Mouse (Mus musculus) heart, embryonic 15.5 days (tissue): ENCODE results near the gene 7530416G11Rik. TPM values are rescaled to one million over a fixed set of nuclear protein-coding genes. Genes with fewer than 3 reads are reported as not detected.

Experiments
- ATAC-seq: fragments of 200-750 bp; cut with Nextera tagmentation; replicated peaks from 2 replicates; pipeline ENCODE4 v1.8.0; 2017; ENCODE audit warnings: low read depth, moderate TSS enrichment; ENCODE audit not compliant: insufficient number of reproducible peaks, insufficient read depth, low FRiP score
- H3K27ac ChIP-seq: fragments of 300-500 bp; sonication (generic); 2 replicates; pipeline ENCODE4 v1.5.1; 2015; ENCODE audit warnings: mild to moderate bottlenecking, inconsistent platforms
- H3K27me3 ChIP-seq: fragments of 300-500 bp; sonication (generic); 2 replicates; pipeline ENCODE4 v1.6.1; 2015; ENCODE audit warnings: inconsistent platforms
- H3K36me3 ChIP-seq: fragments of 300-500 bp; sonication (generic); 2 replicates; pipeline ENCODE4 v1.6.1; 2015; ENCODE audit warnings: mild to moderate bottlenecking, inconsistent platforms
- H3K4me1 ChIP-seq: fragments of 300-500 bp; sonication (generic); replicated peaks from 2 replicates; pipeline ENCODE4 v1.6.1; 2015; ENCODE audit warnings: inconsistent platforms
- H3K4me2 ChIP-seq: fragments of 300-500 bp; sonication (generic); 2 replicates; pipeline ENCODE4 v1.6.1; 2015; ENCODE audit warnings: inconsistent platforms, mild to moderate bottlenecking, moderate library complexity
- H3K4me3 ChIP-seq: fragments of 300-500 bp; sonication (generic); 2 replicates; pipeline ENCODE4 v1.5.1; 2015; ENCODE audit warnings: mild to moderate bottlenecking, inconsistent platforms
- H3K9ac ChIP-seq: fragments of 300-500 bp; sonication (generic); 2 replicates; pipeline ENCODE4 v1.6.1; 2015; ENCODE audit warnings: mild to moderate bottlenecking, inconsistent platforms
- H3K9me3 ChIP-seq: fragments of 300-500 bp; sonication (generic); replicated peaks from 2 replicates; pipeline ENCODE4 v1.6.1; 2016; ENCODE audit warnings: inconsistent platforms
- WGBS: fragments of 180-500 bp; shearing (Covaris S2); methylation state at CpG from one replicate; pipeline ENCODE4 v1.1.7; 2015; ENCODE audit warnings: mixed read lengths; 5-methylcytosine and 5-hydroxymethylcytosine counted together
- polyA plus RNA-seq: library from polyadenylated mRNA; unstranded; fragments of >200 nt; fragmentation: Nextera tagmentation; extraction: Ambion mirVana; gene quantifications from 2 replicates; pipeline ENCODE4 v1.2.1, GENCODE M21; 2015

The 7530416G11Rik gene
- polyA plus RNA-seq, 1 experiment from 2014 or later, result not detected

DNA sequence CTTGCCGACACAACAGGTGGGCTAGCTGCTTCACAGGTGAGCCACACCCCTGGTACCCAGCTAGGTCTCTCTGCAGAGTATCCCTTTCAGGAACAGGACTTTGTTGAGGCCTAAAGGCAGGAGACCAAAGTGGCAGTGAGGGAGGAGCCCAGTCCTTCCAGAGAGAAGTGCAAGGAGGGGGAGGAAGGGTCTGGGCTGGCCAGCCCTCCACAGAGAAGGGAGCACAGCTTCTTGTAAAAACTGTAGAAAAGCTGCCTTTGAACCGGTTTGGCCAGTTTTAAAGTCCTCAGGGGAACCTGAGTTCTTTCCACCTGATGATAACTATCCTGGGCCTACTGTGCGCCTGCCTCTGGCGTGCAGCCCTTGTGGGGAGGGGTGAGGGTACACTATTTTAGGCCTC is 16.4 kb upstream of the 7530416G11Rik start:
- Histone ChIP-seq H3K4me1 (peaks cover 9% of the 10 kb centered on the region), H3K27me3 (peaks cover 33% of the 10 kb centered on the region), H3K4me3 (no peak overlapping the region), H3K9ac (no peak overlapping the region), H3K27ac (no peak overlapping the region), H3K4me2 (no peak overlapping the region), H3K9me3 (no peaks in the 10 kb centered on the region), H3K36me3 (no peaks in the 10 kb centered on the region)
- 65% methylated on average over 4 of the region's 4 CpGs for WGBS
- no peak for ATAC-seq

DNA sequence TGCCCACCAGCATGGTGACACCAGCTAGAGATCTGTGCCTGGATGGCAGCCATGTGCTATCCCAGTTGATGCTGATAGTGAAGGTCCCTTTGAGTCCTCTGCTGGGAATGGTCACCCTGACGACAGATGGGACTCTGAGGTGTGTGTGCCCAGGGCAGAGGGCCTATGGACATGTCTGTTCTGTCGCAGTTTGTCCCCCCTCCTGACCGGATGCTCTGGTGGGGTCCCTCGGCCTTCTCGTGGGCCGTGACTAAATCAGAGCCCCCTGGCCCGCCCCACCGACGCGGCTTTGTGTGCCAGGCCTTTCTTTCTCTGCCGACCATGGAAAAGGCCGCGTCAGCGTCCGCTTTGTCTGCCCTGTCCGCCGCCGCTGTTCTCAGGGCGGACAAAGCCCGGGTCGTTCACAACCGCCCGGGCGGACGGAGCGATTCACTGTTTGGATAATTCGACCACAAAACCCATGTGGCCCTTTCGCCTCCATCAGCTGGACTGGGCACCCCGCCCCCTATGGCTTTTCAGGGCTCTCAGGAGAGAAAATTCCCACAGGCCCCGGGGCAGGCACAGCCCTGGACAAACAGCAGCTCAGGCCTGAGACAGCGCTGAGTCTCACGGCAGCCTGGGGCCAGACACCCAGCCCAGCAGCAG is 4.5 kb upstream of the 7530416G11Rik start:
- Histone ChIP-seq H3K9ac (no peak overlapping the region), H3K9me3 (no peaks in the 10 kb centered on the region), H3K4me2 (no peak overlapping the region), H3K27ac (no peak overlapping the region), H3K36me3 (no peaks in the 10 kb centered on the region), H3K4me3 (no peak overlapping the region), H3K27me3 (0 out of 2 replicates have a peak, but pooled peaks cover 3% of the 10 kb centered on the region), H3K4me1 (peaks cover 6% of the 10 kb centered on the region; the same call in 1 of the 2 replicates)
- no peak for ATAC-seq
- WGBS, result 75% methylated on average over 32 of the region's 32 CpGs

DNA sequence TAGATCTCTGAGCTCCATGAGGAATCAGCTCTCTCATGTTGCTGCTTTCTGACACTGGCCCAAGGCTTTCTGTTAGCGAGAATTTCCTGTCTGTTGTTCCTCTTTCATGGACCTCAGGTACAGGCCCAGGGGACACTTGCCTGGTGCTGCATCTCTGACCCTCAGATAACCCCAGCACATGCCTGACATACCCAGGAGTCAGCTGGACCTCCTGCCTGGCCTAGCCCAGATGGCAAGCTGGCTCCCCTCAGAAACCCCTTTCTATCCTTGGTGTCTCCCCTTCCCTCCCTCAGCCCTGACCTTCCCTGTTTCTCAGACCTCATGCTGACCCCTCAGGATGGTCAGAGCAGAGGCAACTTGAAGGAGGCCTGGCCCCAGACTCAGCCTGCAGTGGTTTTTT is 3.7 kb upstream of the 7530416G11Rik start:
- no peaks in the 10 kb centered on the region for H3K36me3 ChIP-seq
- H3K4me3 ChIP-seq, result no peak overlapping the region
- no peak overlapping the region for H3K4me2 ChIP-seq
- 52% methylated on average over 1 of the region's 1 CpGs for WGBS
- H3K4me1 ChIP-seq, result peaks cover 6% of the 10 kb centered on the region; the same call in 1 of the 2 replicates
- H3K9me3 ChIP-seq, result no peaks in the 10 kb centered on the region
- H3K27me3 ChIP-seq, result 0 out of 2 replicates have a peak, but pooled peaks cover 3% of the 10 kb centered on the region
- ATAC-seq, result no peak
- H3K27ac ChIP-seq, result no peak overlapping the region
- H3K9ac ChIP-seq, result no peak overlapping the region

DNA sequence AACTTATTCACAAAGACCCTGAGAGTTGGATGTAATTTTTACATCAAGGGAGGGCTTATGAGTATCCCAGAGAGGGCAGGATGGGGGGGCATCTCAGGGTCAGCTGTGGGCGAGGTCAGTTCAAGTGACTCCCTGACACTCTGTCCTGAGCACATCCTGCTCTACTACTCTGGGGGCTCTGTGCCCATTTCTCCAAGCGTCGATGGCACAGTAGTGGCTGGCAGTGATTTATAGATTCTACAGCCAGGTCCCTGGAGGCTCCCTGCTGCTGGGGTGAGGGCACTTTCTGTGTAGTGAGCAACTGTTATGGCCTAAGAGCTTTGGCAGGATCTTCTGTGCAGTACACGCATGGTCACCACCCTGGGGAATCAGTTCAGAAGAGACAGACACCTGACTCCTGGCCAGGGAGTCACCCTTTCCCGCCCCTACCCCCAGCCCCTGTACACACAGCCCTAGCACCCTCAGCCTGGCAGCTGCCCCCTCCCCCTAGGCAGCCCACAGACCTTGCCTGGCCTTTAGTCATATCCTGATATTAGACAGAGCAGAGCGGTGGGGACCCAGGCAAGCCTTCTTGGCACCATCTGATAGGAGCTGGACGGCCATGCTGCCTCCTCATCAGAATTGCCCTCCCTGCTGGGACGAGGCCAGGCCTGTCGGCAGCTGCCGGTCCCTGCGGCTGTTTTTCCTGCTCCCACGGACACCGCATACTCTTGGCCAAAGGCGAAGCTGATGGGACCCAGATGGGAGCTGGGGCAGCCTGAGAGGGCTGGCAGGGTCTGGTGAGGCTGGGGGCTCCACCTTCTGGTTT is 2.3 kb upstream of the 7530416G11Rik start:
- H3K27me3 ChIP-seq, result peaks cover 6% of the 10 kb centered on the region; the same call in 1 of the 2 replicates
- no peak overlapping the region for H3K9ac ChIP-seq
- no peaks in the 10 kb centered on the region for H3K36me3 ChIP-seq
- H3K9me3 ChIP-seq, result no peaks in the 10 kb centered on the region
- peaks cover 6% of the 10 kb centered on the region; the same call in 1 of the 2 replicates for H3K4me1 ChIP-seq
- 45% methylated on average over 14 of the region's 14 CpGs for WGBS
- H3K4me3 ChIP-seq, result no peak overlapping the region
- H3K27ac ChIP-seq, result no peak overlapping the region
- peak overlapping the region; percentile 30; the same call in 1 of the 2 replicates for H3K4me2 ChIP-seq
- ATAC-seq, result peak; percentile 61

DNA sequence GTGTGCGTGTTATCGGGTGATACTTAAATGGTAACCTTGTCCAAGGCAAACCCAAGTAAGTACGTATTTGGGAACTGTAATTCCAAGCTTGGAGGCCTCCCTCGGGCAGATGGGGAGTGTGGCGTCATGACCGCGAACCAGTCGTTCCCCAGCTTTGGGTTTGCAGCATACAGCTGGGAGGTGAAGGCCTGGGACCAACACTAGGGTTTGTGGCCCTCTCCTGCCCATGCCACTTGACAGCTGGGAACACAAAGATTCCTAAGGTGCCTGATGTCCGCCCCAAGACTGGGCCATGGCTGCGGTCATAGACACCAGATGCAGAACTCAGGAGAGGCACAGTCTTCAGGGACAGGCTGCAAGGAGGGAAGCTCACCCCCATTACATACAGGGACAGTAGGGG is 2.8 kb downstream of the 7530416G11Rik start:
- no peak for ATAC-seq
- no peaks in the 10 kb centered on the region for H3K4me1 ChIP-seq
- no peaks in the 10 kb centered on the region for H3K36me3 ChIP-seq
- no peaks in the 10 kb centered on the region for H3K9me3 ChIP-seq
- H3K27ac ChIP-seq, result no peak overlapping the region
- H3K4me2 ChIP-seq, result no peak overlapping the region
- H3K27me3 ChIP-seq, result peaks cover 45% of the 10 kb centered on the region
- 87% methylated on average over 10 of the region's 10 CpGs for WGBS
- H3K4me3 ChIP-seq, result no peak overlapping the region
- H3K9ac ChIP-seq, result no peak overlapping the region

DNA sequence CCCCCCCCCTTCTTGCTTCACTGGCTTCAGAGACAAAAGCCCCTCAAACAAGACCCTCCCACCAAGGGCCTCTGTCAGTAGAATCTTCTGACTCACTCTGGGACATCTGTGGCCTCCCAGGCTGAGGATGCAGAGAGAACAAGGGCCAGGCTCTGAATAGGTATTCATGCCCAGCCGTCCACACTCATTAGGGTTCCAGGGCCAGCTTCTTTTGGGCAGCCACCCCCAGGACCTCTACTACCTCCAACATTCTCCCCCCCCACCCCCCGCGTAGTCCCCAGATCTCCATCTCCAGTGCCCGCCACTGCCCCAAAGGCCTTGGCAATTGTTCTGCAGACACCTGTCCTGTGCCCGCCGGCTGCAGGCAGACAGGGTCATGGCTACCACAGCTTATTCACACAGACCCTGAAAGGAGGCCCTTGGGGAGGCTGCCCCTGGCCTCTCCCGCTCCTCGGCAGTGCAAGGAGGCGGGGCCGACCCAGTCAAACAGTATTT is 5.0 kb downstream of the 7530416G11Rik start:
- H3K27me3 ChIP-seq, result peaks cover 64% of the 10 kb centered on the region
- H3K9me3 ChIP-seq, result no peaks in the 10 kb centered on the region
- no peak for ATAC-seq
- H3K36me3 ChIP-seq, result no peaks in the 10 kb centered on the region
- no peak overlapping the region for H3K27ac ChIP-seq
- 70% methylated on average over 10 of the region's 10 CpGs for WGBS
- H3K9ac ChIP-seq, result no peak overlapping the region
- H3K4me1 ChIP-seq, result no peaks in the 10 kb centered on the region
- H3K4me2 ChIP-seq, result no peak overlapping the region
- no peak overlapping the region for H3K4me3 ChIP-seq

DNA sequence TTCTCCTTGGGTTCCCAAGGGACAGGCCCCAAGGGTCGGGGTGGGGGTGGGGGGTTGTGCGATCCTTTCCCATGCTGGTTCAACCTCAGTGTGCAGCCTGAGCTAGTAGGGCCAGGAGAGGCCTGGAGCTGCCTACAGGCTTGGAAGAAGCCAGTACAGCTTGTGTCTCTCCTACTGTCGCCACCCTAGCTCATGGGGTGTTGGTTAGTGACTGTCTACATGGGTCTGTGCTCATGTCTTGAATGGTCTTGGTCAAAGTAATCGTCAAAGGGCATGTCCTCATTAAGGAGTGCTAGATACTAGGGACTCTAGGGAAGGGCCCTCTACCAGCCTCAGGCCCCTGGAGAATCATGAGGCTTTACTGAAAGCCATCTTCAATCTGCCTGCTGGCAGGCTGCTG is 5.5 kb downstream of the 7530416G11Rik start:
- no peaks in the 10 kb centered on the region for H3K36me3 ChIP-seq
- H3K27me3 ChIP-seq, result peaks cover 69% of the 10 kb centered on the region
- H3K9ac ChIP-seq, result no peak overlapping the region
- H3K27ac ChIP-seq, result no peak overlapping the region
- H3K4me1 ChIP-seq, result no peaks in the 10 kb centered on the region
- no peak overlapping the region for H3K4me3 ChIP-seq
- WGBS, result 78% methylated on average over 4 of the region's 4 CpGs
- ATAC-seq, result no peak
- H3K4me2 ChIP-seq, result no peak overlapping the region
- no peaks in the 10 kb centered on the region for H3K9me3 ChIP-seq

DNA sequence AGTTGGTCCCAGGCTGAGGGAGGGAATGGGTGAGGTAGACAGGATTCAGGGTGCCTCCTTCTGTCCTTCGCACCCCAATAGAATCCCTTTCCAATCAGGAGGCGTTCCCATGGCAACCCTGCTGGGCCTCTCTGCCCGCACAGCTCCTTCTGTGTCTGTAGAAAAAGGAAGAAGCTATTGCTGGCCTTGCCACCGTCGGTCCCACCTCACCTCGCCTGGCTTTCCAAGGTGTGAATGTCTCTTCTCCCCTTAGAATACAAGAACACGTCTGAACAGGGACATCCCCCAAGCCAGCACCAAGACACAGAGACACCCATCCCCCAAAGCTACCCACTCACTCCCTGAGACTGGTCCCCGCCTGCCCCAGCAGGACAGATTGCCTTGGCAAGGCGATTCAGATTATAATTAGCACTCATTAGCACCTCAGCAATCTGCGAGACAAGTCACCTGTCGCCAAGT is 8.8 kb downstream of the 7530416G11Rik start:
- no peak overlapping the region for H3K4me2 ChIP-seq
- peaks cover 78% of the 10 kb centered on the region for H3K27me3 ChIP-seq
- H3K9me3 ChIP-seq, result no peaks in the 10 kb centered on the region
- no peak overlapping the region for H3K27ac ChIP-seq
- ATAC-seq, result no peak
- WGBS, result 6% methylated on average over 11 of the region's 11 CpGs
- H3K36me3 ChIP-seq, result no peaks in the 10 kb centered on the region
- H3K4me1 ChIP-seq, result no peaks in the 10 kb centered on the region
- no peak overlapping the region for H3K4me3 ChIP-seq
- no peak overlapping the region for H3K9ac ChIP-seq

DNA sequence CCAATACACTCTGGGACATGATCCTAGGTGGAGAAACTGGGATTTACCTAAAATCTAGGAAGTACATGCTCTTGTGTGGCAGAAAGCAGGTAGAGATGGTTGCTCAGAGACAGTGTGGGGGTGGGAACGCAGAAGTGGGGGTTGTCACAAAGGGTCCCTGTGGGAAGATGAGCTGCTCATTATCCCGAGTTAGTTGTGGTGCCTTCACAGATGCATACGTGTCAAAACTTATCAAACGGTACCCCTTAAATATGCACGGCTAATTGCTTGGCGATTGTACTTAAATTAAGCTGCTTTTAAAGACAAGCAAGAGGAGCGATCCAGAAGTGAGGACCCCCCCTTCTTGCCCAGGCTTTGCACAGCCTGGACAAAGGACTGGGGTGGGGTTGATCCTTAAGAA is 13.3 kb downstream of the 7530416G11Rik start:
- no peak for ATAC-seq
- Histone ChIP-seq H3K4me3 (no peak overlapping the region), H3K4me2 (no peak overlapping the region), H3K4me1 (no peaks in the 10 kb centered on the region), H3K36me3 (no peaks in the 10 kb centered on the region), H3K27me3 (peaks cover 46% of the 10 kb centered on the region), H3K9me3 (no peaks in the 10 kb centered on the region), H3K9ac (no peak overlapping the region), H3K27ac (no peak overlapping the region)
- 79% methylated on average over 7 of the region's 7 CpGs for WGBS

DNA sequence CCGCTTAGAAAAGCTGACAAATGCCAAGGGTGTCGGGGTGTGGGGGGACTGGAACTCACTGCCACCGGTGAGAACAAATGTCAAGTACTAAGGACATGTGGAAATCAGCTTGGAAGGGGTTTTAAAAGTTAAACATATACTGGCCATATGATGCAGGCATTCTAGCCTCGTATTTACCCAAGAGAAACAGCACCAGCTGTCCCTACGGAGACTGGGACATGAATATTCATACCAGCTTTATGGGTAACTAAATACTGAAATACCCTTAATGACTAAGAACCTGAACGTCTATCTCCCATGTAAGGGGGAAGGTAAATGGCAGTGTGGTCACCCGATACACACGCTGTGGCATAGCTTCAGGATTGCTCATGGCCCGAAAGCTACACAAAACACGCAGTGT is 14.1 kb downstream of the 7530416G11Rik start:
- H3K9ac ChIP-seq, result no peak overlapping the region
- no peak for ATAC-seq
- H3K27me3 ChIP-seq, result peaks cover 38% of the 10 kb centered on the region
- no peak overlapping the region for H3K27ac ChIP-seq
- no peaks in the 10 kb centered on the region for H3K4me1 ChIP-seq
- no peak overlapping the region for H3K4me2 ChIP-seq
- H3K36me3 ChIP-seq, result no peaks in the 10 kb centered on the region
- H3K4me3 ChIP-seq, result no peak overlapping the region
- no peaks in the 10 kb centered on the region for H3K9me3 ChIP-seq
- 74% methylated on average over 10 of the region's 10 CpGs for WGBS

DNA sequence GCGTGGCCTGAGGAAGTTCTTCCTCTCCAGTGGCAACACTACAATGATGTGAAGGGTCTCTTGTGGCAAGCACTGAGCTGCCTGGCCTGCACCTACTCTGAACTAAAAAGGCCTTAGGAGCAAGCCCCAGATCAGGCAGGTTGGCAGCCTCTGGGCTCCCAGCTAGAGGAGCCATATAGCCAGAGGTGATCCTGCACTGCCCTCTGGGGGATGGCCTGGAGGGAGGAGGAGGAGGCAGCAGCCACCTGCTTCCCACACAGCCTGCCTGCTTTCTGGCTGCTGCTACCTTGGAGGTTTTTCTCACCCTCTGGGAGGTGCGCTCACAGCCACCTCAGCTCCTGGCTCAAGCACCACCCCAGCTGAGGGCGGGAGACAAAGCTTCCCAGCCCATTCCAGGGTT is 22.4 kb downstream of the 7530416G11Rik start:
- no peak overlapping the region for H3K9ac ChIP-seq
- H3K9me3 ChIP-seq, result no peaks in the 10 kb centered on the region
- H3K27ac ChIP-seq, result no peak overlapping the region
- no peaks in the 10 kb centered on the region for H3K4me1 ChIP-seq
- no peak overlapping the region for H3K4me3 ChIP-seq
- WGBS, result 26% methylated on average over 3 of the region's 3 CpGs
- H3K27me3 ChIP-seq, result peaks cover 33% of the 10 kb centered on the region
- H3K36me3 ChIP-seq, result no peaks in the 10 kb centered on the region
- H3K4me2 ChIP-seq, result no peak overlapping the region
- no peak for ATAC-seq
